Mouse (Mus musculus) neural tube, embryonic 14.5 days (tissue): ENCODE results near the gene Rcn3. TPM values are rescaled to one million over a fixed set of nuclear protein-coding genes. Genes with fewer than 3 reads are reported as not detected.

Source experiments
- ATAC-seq: fragments of 200-750 bp; cut with Nextera tagmentation; 2 replicates; pipeline ENCODE4 v1.8.0; 2017; ENCODE audit warnings: low read depth, mild to moderate bottlenecking, moderate TSS enrichment, moderate library complexity
- H3K27ac ChIP-seq: fragments of 300-500 bp; sonication (generic); 2 replicates; pipeline ENCODE4 v1.5.1; 2014; ENCODE audit warnings: low read depth, mild to moderate bottlenecking, control low read depth, low read length, moderate library complexity, mixed read lengths
- H3K27me3 ChIP-seq: fragments of 300-500 bp; sonication (generic); 2 replicates; pipeline ENCODE4 v1.6.1; 2014; ENCODE audit warnings: low read length; ENCODE audit not compliant: control insufficient read depth, insufficient read depth
- H3K36me3 ChIP-seq: fragments of 300-500 bp; sonication (generic); 2 replicates; pipeline ENCODE4 v1.6.1; 2014; ENCODE audit warnings: low read length, mixed read lengths; ENCODE audit not compliant: control insufficient read depth, insufficient read depth
- H3K4me1 ChIP-seq: fragments of 300-500 bp; sonication (generic); 2 replicates; pipeline ENCODE4 v1.6.1; 2014; ENCODE audit warnings: low read length; ENCODE audit not compliant: control insufficient read depth, insufficient read depth
- H3K4me2 ChIP-seq: fragments of 300-500 bp; sonication (generic); 2 replicates; pipeline ENCODE4 v1.6.1; 2014; ENCODE audit warnings: mild to moderate bottlenecking, low read depth, low read length, control low read depth
- H3K4me3 ChIP-seq: fragments of 300-500 bp; sonication (generic); 2 replicates; pipeline ENCODE4 v1.5.1; 2014; ENCODE audit warnings: low read depth, low read length, control low read depth, mixed read lengths
- H3K9ac ChIP-seq: fragments of 300-500 bp; sonication (generic); replicated peaks from 2 replicates; pipeline ENCODE4 v1.6.1; 2014; ENCODE audit warnings: low read depth, mild to moderate bottlenecking, control low read depth, low read length, mixed read lengths
- H3K9me3 ChIP-seq: fragments of 300-500 bp; sonication (generic); 2 replicates; pipeline ENCODE4 v1.6.1; 2016; ENCODE audit warnings: low read length; ENCODE audit not compliant: control insufficient read depth
- WGBS: fragments of 180-500 bp; shearing (Covaris S2); extraction: QIAGEN DNeasy Blood & Tissue Kit; methylation state at CpG from one replicate; pipeline ENCODE4 v1.1.7; 2014; 5-methylcytosine and 5-hydroxymethylcytosine counted together
- polyA plus RNA-seq: library from polyadenylated mRNA; unstranded; fragments of >200 nt; fragmentation: Nextera tagmentation; extraction: Ambion mirVana; gene quantifications from 2 replicates; pipeline ENCODE4 v1.2.1, GENCODE M21; 2014

Gene Rcn3
- polyA plus RNA-seq, 1 experiment from 2014 or later: 23.7 TPM

DNA sequence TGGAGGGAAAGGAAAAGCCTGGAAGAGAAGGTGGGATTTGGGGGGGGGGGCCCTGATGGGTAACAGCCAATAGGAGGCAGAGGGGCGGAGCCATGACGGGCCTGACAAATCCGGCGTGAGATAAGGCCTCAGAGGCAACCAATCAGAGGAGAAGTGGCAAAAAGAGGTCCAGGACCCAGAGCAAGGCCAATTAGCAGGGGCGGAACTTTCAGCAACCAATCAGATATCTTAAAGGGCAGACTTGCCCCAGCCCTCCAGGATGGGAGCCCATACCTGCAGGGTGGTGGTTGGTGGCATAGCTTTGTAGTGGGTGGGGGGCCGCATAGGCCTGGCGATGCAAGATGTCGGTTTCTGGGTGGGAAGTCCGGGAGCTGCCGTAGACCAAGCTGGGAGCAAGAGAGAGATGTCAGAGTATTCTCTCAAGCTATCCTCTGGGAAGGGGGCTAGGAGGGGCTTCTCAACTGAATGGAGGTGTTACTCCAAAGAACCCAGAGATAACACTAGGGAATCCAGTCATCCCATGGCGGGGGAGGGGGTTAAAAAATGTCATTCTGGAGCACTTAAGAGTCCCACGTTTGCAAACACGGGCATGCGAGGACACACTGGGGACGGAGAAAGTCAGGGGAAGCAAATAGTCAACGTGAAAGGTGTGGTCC, 40.9 kb downstream of the Rcn3 start:
- peaks cover 13% of the 10 kb centered on the region for H3K4me1 ChIP-seq
- WGBS: 5% methylated on average over 16 of the region's 16 CpGs
- peak overlapping the region; percentile 98; the same call in 1 of the 2 replicates for H3K27ac ChIP-seq
- ATAC-seq: peak; percentile 48
- no peaks in the 10 kb centered on the region for H3K9me3 ChIP-seq
- H3K9ac ChIP-seq: peak overlapping the region; percentile 95
- H3K27me3 ChIP-seq: no peaks in the 10 kb centered on the region
- peaks cover 41% of the 10 kb centered on the region for H3K36me3 ChIP-seq
- peak overlapping the region; percentile 97 for H3K4me2 ChIP-seq
- H3K4me3 ChIP-seq: peak overlapping the region; percentile 88

- Histone ChIP-seq H3K27ac (no peak overlapping the region), H3K4me3 (no peak overlapping the region), H3K36me3 (peaks cover 55% of the 10 kb centered on the region), H3K9me3 (no peaks in the 10 kb centered on the region), H3K9ac (no peak overlapping the region), H3K4me1 (peaks cover 13% of the 10 kb centered on the region), H3K4me2 (no peak overlapping the region), H3K27me3 (no peaks in the 10 kb centered on the region)
- ATAC-seq: no peak
- 96% methylated on average over 22 of the region's 23 CpGs for WGBS
Observed at GRCm38 (mm10) chr7:45048923-45049657, 42.9 kb downstream of the Rcn3 start.

- Histone ChIP-seq H3K36me3 (peaks cover 63% of the 10 kb centered on the region), H3K4me2 (no peak overlapping the region), H3K27ac (no peak overlapping the region), H3K27me3 (no peaks in the 10 kb centered on the region), H3K9me3 (no peaks in the 10 kb centered on the region), H3K4me3 (no peak overlapping the region), H3K4me1 (peaks cover 13% of the 10 kb centered on the region), H3K9ac (no peak overlapping the region)
- no peak for ATAC-seq
- WGBS: 95% methylated on average over 38 of the region's 38 CpGs
Observed at GRCm38 (mm10) chr7:45048001-45048890, 43.8 kb downstream of the Rcn3 start.

GRCm38 (mm10) chr7:45047491-45047890, 44.5 kb downstream of the Rcn3 start:
- no peak overlapping the region for H3K4me2 ChIP-seq
- H3K9me3 ChIP-seq: no peaks in the 10 kb centered on the region
- no peaks in the 10 kb centered on the region for H3K27me3 ChIP-seq
- H3K4me1 ChIP-seq: peaks cover 13% of the 10 kb centered on the region
- H3K36me3 ChIP-seq: peaks cover 71% of the 10 kb centered on the region
- no peak overlapping the region for H3K27ac ChIP-seq
- no peak for ATAC-seq
- 95% methylated on average over 14 of the region's 14 CpGs for WGBS
- H3K9ac ChIP-seq: no peak overlapping the region
- no peak overlapping the region for H3K4me3 ChIP-seq

DNA sequence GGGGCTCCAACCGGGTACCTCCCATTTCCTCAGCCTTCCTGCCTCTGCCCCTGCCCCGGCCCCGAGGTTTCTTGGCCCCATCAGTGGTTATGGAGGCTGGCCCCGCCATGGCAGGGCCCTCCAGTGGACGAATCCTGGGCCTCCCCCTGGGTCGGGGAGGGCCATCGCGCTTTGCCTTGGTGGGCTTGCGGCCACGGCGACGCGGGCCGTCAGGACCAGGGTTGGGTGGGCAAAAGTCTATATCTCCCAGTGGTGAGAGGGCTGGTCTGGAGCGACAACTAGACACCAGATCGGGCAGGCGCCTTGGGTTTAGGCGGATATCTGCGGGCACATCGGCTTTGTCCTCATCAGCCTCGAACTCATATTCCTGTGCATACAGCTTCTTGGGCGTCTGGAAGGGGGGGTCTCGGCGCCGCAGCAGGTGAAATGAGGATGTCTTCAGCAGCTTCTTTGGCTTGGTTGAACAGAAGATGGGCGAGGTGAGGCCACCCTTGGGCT, 45.1 kb downstream of the Rcn3 start:
- Histone ChIP-seq H3K36me3 (peaks cover 77% of the 10 kb centered on the region), H3K4me1 (peaks cover 13% of the 10 kb centered on the region), H3K4me3 (no peak overlapping the region), H3K9me3 (no peaks in the 10 kb centered on the region), H3K27ac (no peak overlapping the region), H3K4me2 (no peak overlapping the region), H3K9ac (no peak overlapping the region), H3K27me3 (no peaks in the 10 kb centered on the region)
- ATAC-seq: no peak
- WGBS: 96% methylated on average over 26 of the region's 26 CpGs

DNA sequence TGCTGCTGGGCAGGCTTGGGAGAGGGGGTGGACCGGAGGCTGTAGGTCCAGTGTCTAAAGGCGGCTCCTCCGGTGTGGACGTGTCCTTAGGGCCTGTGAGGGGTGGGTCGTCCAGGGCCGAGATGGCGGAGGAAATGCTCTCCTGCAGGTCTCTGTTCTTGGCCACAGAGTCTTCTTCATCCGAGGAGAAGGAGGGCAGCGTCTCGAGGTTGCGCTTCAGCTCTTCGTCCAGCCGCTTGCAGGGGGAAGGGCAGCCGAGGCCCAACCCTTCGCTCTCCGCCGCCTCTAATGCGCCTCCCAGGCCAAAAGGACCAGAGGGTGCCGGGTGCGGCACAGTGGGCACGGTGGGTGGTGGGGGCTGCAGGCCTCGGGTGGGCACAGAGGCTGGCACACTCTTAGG, 46.3 kb downstream of the Rcn3 start:
- 95% methylated on average over 22 of the region's 22 CpGs for WGBS
- no peak overlapping the region for H3K4me3 ChIP-seq
- no peak overlapping the region for H3K4me2 ChIP-seq
- H3K9me3 ChIP-seq: no peaks in the 10 kb centered on the region
- peaks cover 88% of the 10 kb centered on the region for H3K36me3 ChIP-seq
- no peaks in the 10 kb centered on the region for H3K27me3 ChIP-seq
- no peak overlapping the region for H3K9ac ChIP-seq
- H3K27ac ChIP-seq: no peak overlapping the region
- H3K4me1 ChIP-seq: peaks cover 1% of the 10 kb centered on the region; the same call in 1 of the 2 replicates
- ATAC-seq: no peak

GRCm38 (mm10) chr7:45043307-45043706, 48.7 kb downstream of the Rcn3 start:
- Histone ChIP-seq H3K4me2 (no peak overlapping the region), H3K4me3 (no peak overlapping the region), H3K27me3 (no peaks in the 10 kb centered on the region), H3K9ac (no peak overlapping the region), H3K9me3 (no peaks in the 10 kb centered on the region), H3K36me3 (peaks cover 88% of the 10 kb centered on the region), H3K27ac (no peak overlapping the region), H3K4me1 (no peaks in the 10 kb centered on the region)
- WGBS: 95% methylated on average over 14 of the region's 14 CpGs
- no peak for ATAC-seq

- Histone ChIP-seq H3K4me2 (no peak overlapping the region), H3K36me3 (peaks cover 69% of the 10 kb centered on the region), H3K27me3 (no peaks in the 10 kb centered on the region), H3K4me1 (no peaks in the 10 kb centered on the region), H3K9me3 (no peaks in the 10 kb centered on the region), H3K9ac (no peak overlapping the region), H3K27ac (no peak overlapping the region), H3K4me3 (no peak overlapping the region)
- ATAC-seq: no peak
- 89% methylated on average over 9 of the region's 9 CpGs for WGBS
Observed at GRCm38 (mm10) chr7:45040851-45041250, 51.2 kb downstream of the Rcn3 start.
